Mouse (Mus musculus): ENCODE data around the gene Castor1.
A peak's percentile ranks its signal among the peaks of the same experiment; 100 is the strongest.

Gene Castor1

GRCm38 (mm10) chr11:4235052-4235655 is 17.1 kb downstream of the Castor1 start:
- no peak for DNase-seq (ENCODE audit: low read depth, low spot score)

- DNase-seq (ENCODE audit: low read depth, low spot score): peak; percentile 81
Observed at GRCm38 (mm10) chr11:4235665-4236545, 17.9 kb downstream of the Castor1 start, which contains the start of gene Osm. TSS of gene Osm (plus strand) at chr11:4236420.

- peak; percentile 59 for DNase-seq (ENCODE audit: low read depth, low spot score)
Observed at GRCm38 (mm10) chr11:4236546-4237067, 18.6 kb downstream of the Castor1 start.

GRCm38 (mm10) chr11:4237389-4237912 is 19.4 kb downstream of the Castor1 start:
- peak; percentile 86 for DNase-seq (ENCODE audit: low read depth, low spot score)

GRCm38 (mm10) chr11:4238167-4238566 is 20.1 kb downstream of the Castor1 start:
- no peak for DNase-seq (ENCODE audit: low read depth, low spot score)

- no peak for DNase-seq (ENCODE audit: low read depth, low spot score)
Observed at GRCm38 (mm10) chr11:4239691-4240090, 21.7 kb downstream of the Castor1 start.

GRCm38 (mm10) chr11:4240151-4240550 is 22.1 kb downstream of the Castor1 start:
- DNase-seq (ENCODE audit: low read depth, low spot score): no peak

GRCm38 (mm10) chr11:4241180-4241579 is 23.2 kb downstream of the Castor1 start:
- DNase-seq (ENCODE audit: low read depth, low spot score): no peak

GRCm38 (mm10) chr11:4246126-4246525 is 28.1 kb downstream of the Castor1 start:
- DNase-seq (ENCODE audit: low read depth, low spot score): no peak

- DNase-seq (ENCODE audit: low read depth, low spot score): peak; percentile 67
Observed at GRCm38 (mm10) chr11:4246623-4247022, 28.6 kb downstream of the Castor1 start.

- peak; percentile 68 for DNase-seq (ENCODE audit: low read depth, low spot score)
Observed at GRCm38 (mm10) chr11:4247201-4247959, 29.4 kb downstream of the Castor1 start.

- DNase-seq (ENCODE audit: low read depth, low spot score): no peak
Observed at GRCm38 (mm10) chr11:4249151-4249550, 31.1 kb downstream of the Castor1 start.

GRCm38 (mm10) chr11:4250290-4250689 is 32.3 kb downstream of the Castor1 start:
- DNase-seq (ENCODE audit: low read depth, low spot score): no peak

GRCm38 (mm10) chr11:4251376-4251775 is 33.4 kb downstream of the Castor1 start:
- DNase-seq (ENCODE audit: low read depth, low spot score): peak; percentile 27

- no peak for DNase-seq (ENCODE audit: low read depth, low spot score)
Observed at GRCm38 (mm10) chr11:4252886-4253285, 34.9 kb downstream of the Castor1 start.

GRCm38 (mm10) chr11:4256846-4257607 is 39.0 kb downstream of the Castor1 start, which contains the start of gene Lif:
TSS of gene Lif (plus strand) at chr11:4257557.
- no peak for DNase-seq (ENCODE audit: low read depth, low spot score)

- DNase-seq (ENCODE audit: low read depth, low spot score): no peak
Observed at GRCm38 (mm10) chr11:4257756-4258155, 39.7 kb downstream of the Castor1 start.

GRCm38 (mm10) chr11:4258657-4259082 is 40.6 kb downstream of the Castor1 start:
- peak; percentile 94 for DNase-seq (ENCODE audit: low read depth, low spot score)

- peak; percentile 57 for DNase-seq (ENCODE audit: low read depth, low spot score)
Observed at GRCm38 (mm10) chr11:4260463-4261187, 42.6 kb downstream of the Castor1 start.

- peak; percentile 80 for DNase-seq (ENCODE audit: low read depth, low spot score)
Observed at GRCm38 (mm10) chr11:4261188-4261494, 43.1 kb downstream of the Castor1 start.
